Mouse (Mus musculus): ENCODE results near the gene Qsox1.

Qsox1 gene

DNA sequence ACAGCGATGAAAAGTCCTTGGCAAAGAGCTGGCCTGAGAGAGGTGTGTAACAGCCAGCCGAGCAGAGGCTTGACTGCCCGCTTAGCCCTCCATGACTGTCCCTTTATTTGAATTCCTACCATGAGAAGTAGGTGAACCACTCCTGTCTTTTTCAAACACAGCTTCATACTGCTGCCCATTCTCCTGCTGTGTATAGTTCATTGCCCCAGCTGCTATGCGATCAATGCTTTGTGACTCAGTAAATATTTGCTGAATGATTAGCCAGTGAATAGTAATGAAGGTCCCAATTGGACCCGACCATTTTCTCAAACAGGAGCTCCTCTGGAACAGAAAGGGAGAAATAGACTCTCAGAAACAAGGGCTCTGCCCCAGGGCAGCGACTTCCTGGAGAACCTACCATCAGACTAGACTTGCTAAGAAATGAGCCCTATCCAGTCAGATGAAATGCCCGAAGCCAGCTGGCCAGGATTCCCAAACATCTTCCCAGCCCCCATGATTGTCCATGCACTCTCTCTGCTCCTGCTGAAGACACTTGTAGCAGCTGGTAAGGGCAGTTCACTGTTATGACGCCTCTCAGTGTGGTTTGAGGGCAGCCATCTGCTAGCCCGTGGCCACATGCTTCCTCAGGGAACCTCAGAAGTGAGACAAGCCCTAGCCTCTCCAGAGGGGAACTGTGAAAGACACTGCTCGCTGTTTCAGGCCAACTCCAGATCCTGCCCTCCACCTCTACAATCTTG lies 2.8 kb downstream of the Qsox1 start:
- ChIA-PET POLR2A (interaction anchor here in 3 of 4 experiments (0.5 to 1.5 kb wide), 5 partner anchors 13 to 1557 kb away, joined by 3 to 10 read pairs (median 3); partner anchors contain the start of genes Cep350 (in 1 of the 3), Tor1aip1 (in 1 of the 3) and Tor1aip2 (in 1 of the 3)), CTCF (no interaction called here)

GRCm38 (mm10) chr1:155808261-155808660 lies 4.4 kb downstream of the Qsox1 start:
- POLR2A ChIA-PET, result interaction anchor here in 1 of 4 experiments (0.7 to 1.2 kb wide), 2 partner anchors 8 to 103 kb away, joined by 3 read pairs; no protein-coding TSS in a partner anchor
- CTCF ChIA-PET, result no interaction called here

DNA sequence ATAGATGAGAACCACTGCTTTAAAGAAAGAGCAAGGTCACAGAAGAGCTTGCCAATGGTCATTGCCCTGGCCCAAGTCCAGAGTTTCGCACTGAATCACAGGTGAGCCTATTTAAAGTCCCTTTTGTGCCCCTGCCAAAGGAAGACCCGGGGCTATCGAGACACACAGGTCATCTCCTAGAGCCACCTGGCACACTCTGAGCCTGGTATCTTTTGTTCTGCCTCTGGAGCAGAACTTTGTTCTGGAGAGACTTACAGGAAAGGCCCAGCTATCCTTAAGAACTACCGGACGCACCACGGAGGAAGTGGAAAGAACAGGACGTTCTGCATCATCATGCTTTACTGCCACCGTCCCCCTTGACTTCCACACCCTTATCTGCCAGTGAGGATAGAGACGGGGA lies 7.1 kb downstream of the Qsox1 start:
- CTCF ChIA-PET, result no interaction called here
- POLR2A ChIA-PET, result interaction anchor here in 1 of 4 experiments (0.7 kb wide), 1 partner anchor 531 kb away, joined by 5 read pairs; no protein-coding TSS in a partner anchor

DNA sequence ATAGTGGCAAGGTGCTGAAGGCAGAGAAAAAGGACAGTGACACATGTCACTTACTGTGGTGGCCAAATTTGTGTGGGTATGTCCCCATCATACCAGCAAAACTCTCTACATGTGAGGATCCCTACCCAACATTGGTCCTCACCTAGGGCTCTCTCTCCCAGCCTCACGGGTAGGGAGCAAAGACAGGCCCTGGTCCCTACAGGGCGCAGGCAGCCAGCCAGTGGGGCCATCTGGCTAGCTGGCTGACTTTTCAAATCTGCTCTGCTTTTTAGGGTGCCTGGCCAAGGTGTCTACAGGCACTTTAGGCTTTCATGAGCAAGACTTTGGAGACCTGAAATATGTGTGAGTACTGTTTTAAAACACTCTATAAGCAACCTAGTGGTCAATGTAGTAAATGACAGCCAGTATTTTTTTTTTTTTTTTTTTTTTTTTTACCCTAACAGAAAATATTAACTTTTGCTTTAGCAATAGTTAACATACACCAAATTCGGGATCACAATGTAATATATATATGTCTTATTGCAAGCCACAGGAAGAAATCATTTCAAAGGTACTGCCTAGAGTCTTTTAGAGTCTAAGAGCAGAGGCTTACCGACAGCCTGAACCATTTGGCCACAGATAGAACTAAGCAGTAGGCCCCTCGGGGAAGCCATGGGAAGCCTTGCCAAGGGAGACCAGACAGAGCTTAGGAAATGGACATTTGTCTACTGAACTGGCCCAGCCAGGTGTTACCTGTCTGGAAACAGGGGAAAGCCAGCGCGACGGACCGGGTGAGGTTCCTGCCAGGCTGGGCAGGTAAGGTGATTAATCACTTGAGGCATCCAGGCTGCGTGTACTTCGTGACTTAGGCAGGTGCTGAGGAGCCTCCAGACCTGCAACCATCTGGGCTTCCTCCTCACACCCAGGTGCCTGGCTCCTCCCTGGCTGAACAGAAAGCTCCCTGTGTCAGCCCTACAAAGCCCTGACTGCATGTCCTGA lies 11.4 kb downstream of the Qsox1 start:
- ChIA-PET POLR2A (interaction anchor here in 1 of 4 experiments (0.5 kb wide), 1 partner anchor 229 kb away, joined by 3 read pairs; no protein-coding TSS in a partner anchor), CTCF (no interaction called here)

DNA sequence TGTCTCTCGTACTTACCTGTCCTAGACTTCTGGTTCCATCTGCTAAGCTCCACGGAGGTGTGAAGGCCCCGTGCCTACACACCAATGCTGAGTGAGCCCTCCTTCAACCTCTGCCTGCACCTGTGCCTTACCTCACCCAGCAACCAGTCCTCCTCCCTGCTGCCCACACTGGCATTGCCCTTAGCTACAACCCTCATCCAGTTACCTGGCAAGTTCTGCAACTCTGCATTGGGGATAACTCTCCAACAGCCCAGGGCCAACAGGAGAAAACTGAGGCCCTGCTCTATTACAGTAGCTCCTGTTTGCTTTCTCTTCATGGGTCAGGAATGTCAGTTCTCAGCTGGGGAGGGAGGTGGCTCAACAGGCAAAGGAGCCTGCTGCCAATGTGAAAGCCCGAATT lies 14.7 kb downstream of the Qsox1 start:
- CTCF ChIA-PET, result no interaction called here
- POLR2A ChIA-PET, result interaction anchor here in 2 of 4 experiments (1.7 to 2.7 kb wide), 3 partner anchors 15 to 175 kb away, joined by 4 to 11 read pairs (median 8); partner anchors contain the start of genes Qsox1 (in 2 of the 2) and Cep350 (in 1 of the 2)

- POLR2A ChIA-PET, result interaction anchor here in 2 of 4 experiments (1.0 to 2.7 kb wide), 5 partner anchors 10 to 176 kb away, joined by 3 to 8 read pairs (median 4); partner anchors contain the start of genes Qsox1 (in 2 of the 2) and Cep350 (in 1 of the 2)
- CTCF ChIA-PET, result no interaction called here
These were observed 15.3 kb downstream of the Qsox1 start for GRCm38 (mm10) chr1:155797425-155797824.

- ChIA-PET CTCF (no interaction called here), POLR2A (interaction anchor here in 3 of 4 experiments (0.9 to 2.7 kb wide), 7 partner anchors 9 to 176 kb away, joined by 3 to 8 read pairs (median 4); partner anchors contain the start of genes Qsox1 (in 3 of the 3) and Cep350 (in 1 of the 3))
These were observed 15.8 kb downstream of the Qsox1 start for GRCm38 (mm10) chr1:155796757-155797405.

GRCm38 (mm10) chr1:155795791-155796233 lies 16.9 kb downstream of the Qsox1 start:
- ChIA-PET POLR2A (interaction anchor here in 2 of 4 experiments (1.4 to 1.7 kb wide), 2 partner anchors 17 kb away, joined by 3 to 6 read pairs; partner anchors contain the start of gene Qsox1 (in 2 of the 2)), CTCF (no interaction called here)

DNA sequence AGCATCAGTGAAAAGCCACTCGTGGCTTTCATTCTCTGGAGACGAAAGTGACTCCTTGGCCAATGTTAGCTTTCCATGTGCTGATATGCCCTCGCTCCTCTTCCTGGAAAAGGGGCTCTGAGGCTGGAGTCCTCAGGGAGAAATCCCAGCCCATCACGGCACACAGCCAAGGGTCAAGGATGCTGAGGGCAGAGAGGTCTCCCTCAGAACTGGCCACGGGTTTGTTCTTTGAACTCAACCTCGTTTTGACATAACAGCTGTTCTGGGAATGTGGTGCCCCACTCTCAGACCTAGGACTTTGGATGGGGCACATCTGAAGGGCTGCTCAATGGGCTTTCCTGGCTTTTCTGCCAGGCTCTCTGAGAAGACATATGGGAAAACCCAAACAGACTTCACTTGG lies 17.8 kb downstream of the Qsox1 start:
- CTCF ChIA-PET, result no interaction called here
- POLR2A ChIA-PET, result no interaction called here

DNA sequence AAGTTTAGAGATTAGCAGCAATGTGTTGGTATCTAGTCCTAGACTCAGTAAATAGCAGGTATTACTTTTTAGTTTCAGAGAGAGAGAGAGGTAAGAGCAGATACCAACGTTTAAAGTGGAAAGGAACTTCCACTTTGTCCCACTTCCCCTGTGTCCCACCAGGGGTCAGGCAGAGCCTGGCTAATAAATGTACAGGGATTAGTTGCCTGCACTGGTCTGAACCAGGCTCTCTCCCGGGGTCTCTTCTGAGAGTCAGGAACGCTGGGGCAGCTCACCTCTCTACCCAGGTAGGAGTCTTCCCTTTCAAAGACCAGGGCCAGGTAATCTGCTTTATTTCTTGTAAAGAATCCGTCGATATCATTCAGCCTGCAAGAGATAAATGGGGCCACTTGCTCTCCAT lies 20.8 kb downstream of the Qsox1 start:
- ChIA-PET CTCF (no interaction called here), POLR2A (no interaction called here)

DNA sequence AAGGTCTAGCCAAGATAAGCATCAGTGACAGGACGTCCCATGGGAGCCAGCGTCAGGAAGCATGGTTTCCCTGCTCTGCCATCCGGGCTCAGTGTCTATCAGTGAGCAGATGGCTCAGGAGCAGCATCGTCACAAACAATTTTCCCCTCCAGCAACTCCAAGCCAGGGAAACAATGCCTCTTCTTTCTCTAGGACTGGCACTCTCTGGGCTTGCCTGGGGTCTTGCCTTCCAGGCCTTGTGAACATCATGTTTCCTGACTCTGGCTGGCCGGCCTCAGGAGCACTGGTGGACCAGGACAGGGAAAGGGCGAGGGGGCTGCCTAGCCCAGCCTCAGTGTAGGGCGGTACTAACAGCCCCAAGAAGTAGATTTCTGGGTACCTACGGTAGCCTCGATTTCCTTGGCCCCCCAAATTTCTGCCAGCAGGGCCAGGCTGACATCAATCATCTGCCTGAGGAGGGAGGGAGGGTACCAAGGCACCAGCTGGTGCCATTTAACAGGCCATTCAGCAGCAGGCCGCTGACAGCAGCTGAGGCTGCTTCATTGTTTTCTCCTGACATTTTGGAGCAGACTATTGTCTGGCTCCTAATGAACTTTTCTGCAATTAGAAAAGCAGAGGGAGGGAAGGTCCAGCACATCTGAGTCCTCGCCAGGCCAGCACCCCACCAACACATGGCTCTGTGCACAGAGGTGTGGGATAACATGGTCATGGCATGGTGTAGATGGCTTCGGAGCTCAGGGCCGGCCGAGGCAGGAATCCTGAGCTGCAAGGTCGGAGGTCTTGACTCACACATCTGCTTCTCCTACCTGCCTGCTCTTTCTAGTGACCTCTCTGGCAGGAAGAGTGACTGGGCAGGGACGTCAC lies 22.3 kb downstream of the Qsox1 start:
- POLR2A ChIA-PET, result interaction anchor here in 1 of 4 experiments (0.7 kb wide), 1 partner anchor 285 kb away, joined by 3 read pairs; no protein-coding TSS in a partner anchor
- CTCF ChIA-PET, result no interaction called here

DNA sequence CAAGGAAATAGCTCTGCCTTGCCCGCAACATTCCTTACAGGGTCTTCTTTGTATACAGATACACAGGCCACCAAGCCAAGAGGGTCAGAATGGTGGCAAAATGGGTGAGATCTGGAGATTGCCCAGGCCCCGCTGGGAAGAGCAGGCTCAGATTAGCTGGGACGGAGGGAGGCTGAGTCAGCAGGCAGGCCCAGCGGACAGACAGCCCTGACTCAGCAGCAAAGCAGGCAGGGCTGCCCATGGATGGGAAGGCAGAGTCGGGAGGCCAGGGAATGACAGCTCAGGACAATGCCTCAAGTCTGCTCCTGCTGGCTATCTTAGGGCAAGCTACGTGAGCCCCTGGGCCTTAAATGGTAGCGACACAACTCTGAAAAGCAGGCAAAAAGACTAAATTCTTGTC lies 26.8 kb downstream of the Qsox1 start:
- ChIA-PET POLR2A (no interaction called here), CTCF (interaction anchor here in 1 of 4 experiments (1.1 kb wide), 1 partner anchor 430 kb away, joined by 4 read pairs; no protein-coding TSS in a partner anchor)

DNA sequence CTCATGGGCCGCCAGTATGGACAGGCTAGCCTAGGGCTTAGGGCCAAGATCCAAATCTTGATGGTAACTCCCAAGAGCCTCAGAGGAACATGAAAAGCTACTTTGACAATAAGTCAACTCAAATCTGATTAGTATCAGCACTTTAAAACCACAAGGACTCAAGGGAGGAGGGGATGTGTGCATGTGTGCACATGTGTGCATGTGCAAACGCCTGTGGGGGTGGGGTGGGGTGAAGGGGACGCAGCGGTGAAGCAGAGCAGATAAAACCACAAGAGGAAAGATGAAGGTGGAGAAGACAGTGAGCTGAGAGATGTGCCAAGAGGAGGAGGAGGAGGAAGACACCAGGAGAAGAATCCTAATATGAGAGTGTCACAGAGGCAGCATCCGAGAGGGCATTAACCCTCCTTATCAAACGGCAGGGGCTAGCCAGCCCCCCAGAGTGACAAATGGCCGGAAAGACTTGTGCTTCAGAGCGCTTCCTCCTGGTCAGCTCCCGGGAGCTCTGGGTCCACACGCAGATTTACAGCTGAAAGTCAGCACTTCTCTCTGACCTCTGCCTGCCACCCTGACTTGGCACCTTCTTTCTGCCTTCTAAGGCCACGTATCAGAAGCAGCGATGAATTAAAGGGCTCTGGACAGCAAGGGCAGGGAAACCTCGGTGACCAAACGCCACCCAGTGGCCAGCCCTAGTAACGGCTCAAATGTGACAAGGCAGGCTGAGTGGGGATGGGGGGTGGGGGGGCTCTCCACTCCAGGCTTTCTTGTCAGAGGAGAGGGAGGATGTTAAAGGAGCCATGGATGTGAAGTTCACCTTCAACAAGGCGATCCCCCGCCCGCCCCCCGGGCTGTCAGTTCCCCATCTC lies 28.1 kb downstream of the Qsox1 start:
- CTCF ChIA-PET, result interaction anchor here in 3 of 4 experiments (0.6 to 1.2 kb wide), 8 partner anchors 15 to 208 kb away, joined by 3 read pairs; no protein-coding TSS in a partner anchor

GRCm38 (mm10) chr1:155782382-155782781 lies 30.3 kb downstream of the Qsox1 start:
- ChIA-PET CTCF (no interaction called here), POLR2A (interaction anchor here in 1 of 4 experiments (0.7 kb wide), 1 partner anchor 136 kb away, joined by 6 read pairs; no protein-coding TSS in a partner anchor)

More for the DNA sequence above, 28.1 kb downstream of the Qsox1 start:
- POLR2A ChIA-PET, result interaction anchor here in 2 of 4 experiments (0.6 to 1.0 kb wide), 3 partner anchors 29 to 264 kb away, joined by 3 to 6 read pairs (median 3); partner anchors contain the start of gene Qsox1 (in 1 of the 2)

DNA sequence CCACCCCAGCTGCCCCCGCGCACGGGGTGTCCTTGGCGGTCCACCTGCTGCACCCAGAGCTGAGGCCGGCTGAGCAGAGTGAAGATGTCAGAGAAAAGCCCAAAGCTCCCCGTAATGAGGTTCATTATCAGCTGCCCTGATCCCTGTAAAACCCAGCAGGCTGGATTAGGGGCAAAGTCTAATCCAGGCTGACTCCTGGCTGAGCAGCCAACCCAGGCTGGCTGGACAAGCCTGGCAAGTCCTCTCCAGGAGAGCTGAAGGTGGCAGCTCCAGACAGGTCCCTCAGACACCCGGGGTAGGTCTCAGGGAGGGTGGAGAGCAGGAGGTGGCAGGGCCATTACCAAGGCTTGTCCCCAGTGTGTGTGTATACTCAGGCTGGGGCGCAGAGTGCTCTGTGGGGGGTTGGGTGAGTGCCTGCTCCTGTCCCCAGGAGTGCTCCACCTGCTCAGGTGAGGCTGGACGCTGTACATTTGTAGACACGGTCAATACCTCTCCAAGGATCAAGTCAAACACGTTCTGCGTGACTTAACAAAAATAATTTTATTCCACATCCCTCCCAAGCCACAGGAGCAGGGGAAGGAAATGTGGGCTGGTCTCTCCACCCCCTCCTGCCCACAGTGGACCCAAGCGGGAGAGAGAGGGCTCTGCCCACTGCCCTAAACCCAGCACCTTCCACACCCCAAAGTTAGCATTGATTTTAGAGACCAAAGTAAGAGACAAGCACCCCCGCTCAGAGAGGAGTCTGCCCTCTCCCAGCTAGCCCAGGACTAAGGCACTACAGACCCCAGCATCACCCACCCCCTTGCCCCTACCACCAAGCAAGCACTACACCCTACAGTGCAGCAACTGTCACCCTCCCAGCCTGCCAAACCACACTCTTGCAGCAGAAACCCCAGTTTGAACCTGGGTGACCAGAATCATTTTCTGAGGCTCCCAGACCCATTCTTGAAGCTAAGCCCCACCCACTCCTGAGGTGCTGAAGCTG lies 34.8 kb downstream of the Qsox1 start:
- CTCF ChIA-PET, result interaction anchor here in 1 of 4 experiments (0.7 kb wide), 1 partner anchor 215 kb away, joined by 6 read pairs; no protein-coding TSS in a partner anchor
- POLR2A ChIA-PET, result interaction anchor here in 2 of 4 experiments (0.6 to 0.7 kb wide), 2 partner anchors 60 to 668 kb away, joined by 3 to 5 read pairs; no protein-coding TSS in a partner anchor

All from embryonic stem cell, embryonic (primary cell).